Mouse (Mus musculus) embryonic facial prominence, embryonic 11.5 days (tissue): ENCODE measurements around the gene Crybg2. TPM values are rescaled to one million over a fixed set of nuclear protein-coding genes. Genes with fewer than 3 reads are reported as not detected.

Experiments used
- ATAC-seq: fragments of 200-750 bp; cut with Nextera tagmentation; replicated peaks from 2 replicates; pipeline ENCODE4 v1.8.0; 2017; ENCODE audit warnings: low read depth; ENCODE audit not compliant: insufficient number of reproducible peaks, low FRiP score, low TSS enrichment
- DNase-seq: peaks from one replicate; pipeline ENCODE4 v3.0.0-alpha.2; 2015; ENCODE audit warnings: low spot score
- H3K27ac ChIP-seq: fragments of 300-500 bp; sonication (generic); replicated peaks from 2 replicates; pipeline ENCODE4 v1.5.1; 2014; ENCODE audit warnings: mild to moderate bottlenecking, low read depth, low read length, control low read depth
- H3K27me3 ChIP-seq: fragments of 300-500 bp; sonication (generic); 2 replicates; pipeline ENCODE4 v1.6.1; 2014; ENCODE audit warnings: mild to moderate bottlenecking, low read length, moderate library complexity, mixed read lengths; ENCODE audit not compliant: control insufficient read depth, insufficient read depth
- H3K36me3 ChIP-seq: fragments of 300-500 bp; sonication (generic); replicated peaks from 2 replicates; pipeline ENCODE4 v1.6.1; 2014; ENCODE audit warnings: low read depth, mild to moderate bottlenecking, low read length, moderate library complexity, mixed read lengths; ENCODE audit not compliant: control insufficient read depth, insufficient read depth
- H3K4me1 ChIP-seq: fragments of 300-500 bp; sonication (generic); 2 replicates; pipeline ENCODE4 v1.6.1; 2014; ENCODE audit warnings: low read length, mixed read lengths; ENCODE audit not compliant: control insufficient read depth, insufficient read depth
- H3K4me2 ChIP-seq: fragments of 300-500 bp; sonication (generic); 2 replicates; pipeline ENCODE4 v1.6.1; 2014; ENCODE audit warnings: low read depth, mild to moderate bottlenecking, control low read depth, low read length, moderate library complexity
- H3K4me3 ChIP-seq: fragments of 300-500 bp; sonication (generic); 2 replicates; pipeline ENCODE4 v1.5.1; 2014; ENCODE audit warnings: low read depth, low read length, control low read depth
- H3K9ac ChIP-seq: fragments of 300-500 bp; sonication (generic); replicated peaks from 2 replicates; pipeline ENCODE4 v1.6.1; 2014; ENCODE audit warnings: mild to moderate bottlenecking, control low read depth, low read length
- H3K9me3 ChIP-seq: fragments of 300-500 bp; sonication (generic); replicated peaks from 2 replicates; pipeline ENCODE4 v1.6.1; 2016; ENCODE audit warnings: mild to moderate bottlenecking, low read length, inconsistent platforms, mixed read lengths; ENCODE audit not compliant: control insufficient read depth
- WGBS: fragments of 180-500 bp; shearing (Covaris S2); extraction: QIAGEN DNeasy Blood & Tissue Kit; methylation state at CpG from one replicate; pipeline ENCODE4 v1.1.7; 2014; 5-methylcytosine and 5-hydroxymethylcytosine counted together
- polyA plus RNA-seq: library from polyadenylated mRNA; unstranded; fragments of >200 nt; fragmentation: Nextera tagmentation; extraction: Ambion mirVana; gene quantifications from 2 replicates; pipeline ENCODE4 v1.2.1, GENCODE M21; 2014

Crybg2 gene
- polyA plus RNA-seq, 1 experiment from 2014 or later: 1.8 TPM

GRCm38 (mm10) chr4:134018779-134019145 is 41.9 kb upstream of the Crybg2 start, which contains the start of gene Lin28a:
Lin28a (minus strand) TSS chr4:134018841.
- peak within 1 kb of the TSS; percentile 42 for H3K9ac ChIP-seq
- 0% methylated on average over 9 of the region's 9 CpGs for WGBS
- peak within 1 kb of the TSS; percentile 41 for H3K4me3 ChIP-seq
- H3K4me1 ChIP-seq: peaks cover 17% of the 10 kb centered on the region
- H3K4me2 ChIP-seq: peak within 1 kb of the TSS; percentile 62
- H3K36me3 ChIP-seq: no peaks in the 10 kb centered on the region
- ATAC-seq (0 out of 2 replicates have a peak, but pooled peaks have one; percentile 25), DNase-seq (peak; percentile 54)
- H3K27ac ChIP-seq: peak within 1 kb of the TSS; percentile 54
- no peaks in the 10 kb centered on the region for H3K27me3 ChIP-seq
- no peaks in the 10 kb centered on the region for H3K9me3 ChIP-seq

- Histone ChIP-seq H3K4me2 (peak overlapping the region; percentile 5), H3K9me3 (no peaks in the 10 kb centered on the region), H3K4me3 (no peak overlapping the region; the same call in 1 of the 2 replicates), H3K27ac (no peak overlapping the region), H3K9ac (no peak overlapping the region), H3K4me1 (peaks cover 17% of the 10 kb centered on the region), H3K36me3 (no peaks in the 10 kb centered on the region), H3K27me3 (no peaks in the 10 kb centered on the region)
- no peak for ATAC-seq
- DNase-seq: peak; percentile 71
- 0% methylated on average over 9 of the region's 10 CpGs for WGBS
Observed at GRCm38 (mm10) chr4:134019210-134019609, 41.4 kb upstream of the Crybg2 start.

- Histone ChIP-seq H3K27ac (no peak overlapping the region), H3K4me3 (no peak overlapping the region; the same call in 1 of the 2 replicates), H3K9ac (no peak overlapping the region), H3K4me2 (peak overlapping the region; percentile 5), H3K9me3 (no peaks in the 10 kb centered on the region), H3K27me3 (no peaks in the 10 kb centered on the region), H3K36me3 (no peaks in the 10 kb centered on the region), H3K4me1 (peaks cover 17% of the 10 kb centered on the region)
- peak; percentile 48; the same call in 1 of the 2 replicates for ATAC-seq
- peak; percentile 55 for DNase-seq
- 3% methylated on average over 16 of the region's 16 CpGs for WGBS
Observed at GRCm38 (mm10) chr4:134019641-134020351, 40.8 kb upstream of the Crybg2 start.

- H3K4me1 ChIP-seq: peaks cover 17% of the 10 kb centered on the region
- no peak overlapping the region for H3K4me3 ChIP-seq
- WGBS: 4% methylated on average over 11 of the region's 11 CpGs
- H3K27ac ChIP-seq: no peak overlapping the region
- H3K9ac ChIP-seq: no peak overlapping the region
- H3K9me3 ChIP-seq: no peaks in the 10 kb centered on the region
- DNase-seq (peak; percentile 91), ATAC-seq (no peak)
- H3K36me3 ChIP-seq: no peaks in the 10 kb centered on the region
- no peak overlapping the region for H3K4me2 ChIP-seq
- H3K27me3 ChIP-seq: no peaks in the 10 kb centered on the region
Observed at GRCm38 (mm10) chr4:134020621-134021020, 40.0 kb upstream of the Crybg2 start.

GRCm38 (mm10) chr4:134025802-134026201 is 34.8 kb upstream of the Crybg2 start:
- 29% methylated on average over 9 of the region's 9 CpGs for WGBS
- no peak for ATAC-seq

GRCm38 (mm10) chr4:134035953-134036352 is 24.7 kb upstream of the Crybg2 start:
- no peaks in the 10 kb centered on the region for H3K9me3 ChIP-seq
- DNase-seq (peak; percentile 90), ATAC-seq (no peak)
- no peaks in the 10 kb centered on the region for H3K4me1 ChIP-seq
- no peaks in the 10 kb centered on the region for H3K27me3 ChIP-seq
- H3K4me2 ChIP-seq: no peak overlapping the region
- no peak overlapping the region for H3K27ac ChIP-seq
- H3K36me3 ChIP-seq: no peaks in the 10 kb centered on the region
- WGBS: 5% methylated on average over 16 of the region's 16 CpGs
- no peak overlapping the region for H3K9ac ChIP-seq
- no peak overlapping the region for H3K4me3 ChIP-seq

More at GRCm38 (mm10) chr4:134025802-134026201, 34.8 kb upstream of the Crybg2 start:
- H3K9me3 ChIP-seq: no peaks in the 10 kb centered on the region
- H3K27ac ChIP-seq: no peak overlapping the region
- H3K27me3 ChIP-seq: no peaks in the 10 kb centered on the region
- H3K4me1 ChIP-seq: no peaks in the 10 kb centered on the region
- H3K36me3 ChIP-seq: no peaks in the 10 kb centered on the region
- H3K4me3 ChIP-seq: no peak overlapping the region
- no peak for DNase-seq
- H3K9ac ChIP-seq: no peak overlapping the region
- no peak overlapping the region for H3K4me2 ChIP-seq

GRCm38 (mm10) chr4:134041317-134042123 is 19.1 kb upstream of the Crybg2 start:
- ATAC-seq (no peak), DNase-seq (peak; percentile 61)
- H3K36me3 ChIP-seq: no peaks in the 10 kb centered on the region
- no peaks in the 10 kb centered on the region for H3K27me3 ChIP-seq
- no peaks in the 10 kb centered on the region for H3K9me3 ChIP-seq
- 0 out of 2 replicates have a peak overlapping the region, but pooled peaks have one; percentile 22 for H3K9ac ChIP-seq
- no peak overlapping the region for H3K4me2 ChIP-seq
- H3K27ac ChIP-seq: no peak overlapping the region
- H3K4me1 ChIP-seq: no peaks in the 10 kb centered on the region
- no peak overlapping the region for H3K4me3 ChIP-seq
- 51% methylated on average over 9 of the region's 9 CpGs for WGBS

- Histone ChIP-seq H3K9ac (no peak overlapping the region), H3K27me3 (no peaks in the 10 kb centered on the region), H3K27ac (no peak overlapping the region), H3K36me3 (no peaks in the 10 kb centered on the region), H3K4me3 (no peak overlapping the region), H3K4me2 (no peak overlapping the region), H3K9me3 (no peaks in the 10 kb centered on the region), H3K4me1 (no peaks in the 10 kb centered on the region)
- 58% methylated on average over 2 of the region's 2 CpGs for WGBS
- DNase-seq (no peak), ATAC-seq (no peak)
Observed at GRCm38 (mm10) chr4:134043041-134043440, 17.6 kb upstream of the Crybg2 start.
